Mouse (Mus musculus) lung, postnatal 0 days (tissue): Measurements from ENCODE around the gene Smoc2.

Experiments
- CTCF ChIP-seq: IDR thresholded peaks from 2 replicates; pipeline ENCODE4 v1.5.1; 2016; ENCODE audit warnings: antibody characterized with exemption, mild to moderate bottlenecking
- EP300 ChIP-seq: IDR thresholded peaks from 2 replicates; pipeline ENCODE4 v1.6.1; 2016; ENCODE audit warnings: antibody characterized with exemption, mild to moderate bottlenecking, control low read depth

GRCm38 (mm10) chr17:14407874-14408273, 128.6 kb downstream of the Smoc2 start:
- no peak for TF ChIP-seq CTCF
- no peak for TF ChIP-seq EP300
